Mouse (Mus musculus) bone marrow macrophage, adult 2 months (primary cell): ENCODE results near the gene Ppih.

Source experiments
- CTCF ChIP-seq: IDR thresholded peaks from 2 replicates; pipeline ENCODE4 v1.5.1; 2012; ENCODE audit warnings: low read depth, mild to moderate bottlenecking, low read length, moderate library complexity
- POLR2A ChIP-seq: IDR thresholded peaks from 2 replicates; pipeline ENCODE4 v1.6.1; 2012; ENCODE audit warnings: mild to moderate bottlenecking, low read depth, low read length, borderline replicate concordance

GRCm38 (mm10) chr4:119303291-119303690, 17.1 kb downstream of the Ppih start:
- TF ChIP-seq CTCF (no peak), POLR2A (no peak)
